Mouse (Mus musculus) embryonic fibroblast, embryonic 13.5 days (primary cell): Measurements from ENCODE around the gene Cobl. TPM values are rescaled to one million over a fixed set of nuclear protein-coding genes. Genes with fewer than 3 reads are reported as not detected.

Source experiments
- H3K27ac ChIP-seq: 2 replicates; pipeline ENCODE4 v1.5.1; 2012; ENCODE audit warnings: low read length, control low read depth, inconsistent platforms; ENCODE audit not compliant: insufficient read depth
- H3K4me1 ChIP-seq: 2 replicates; pipeline ENCODE4 v1.6.1; 2011; ENCODE audit warnings: low read length; ENCODE audit not compliant: control insufficient read depth, insufficient read depth
- H3K4me3 ChIP-seq: 2 replicates; pipeline ENCODE4 v1.5.1; 2011; ENCODE audit warnings: mild to moderate bottlenecking, control low read depth, low read length; ENCODE audit not compliant: insufficient read depth
- CTCF ChIP-seq: IDR thresholded peaks from 2 replicates; pipeline ENCODE4 v1.5.1; 2011; ENCODE audit warnings: mild to moderate bottlenecking, control low read depth, low read length, moderate library complexity, borderline replicate concordance; ENCODE audit not compliant: insufficient read depth
- POLR2A ChIP-seq: IDR thresholded peaks from 2 replicates; pipeline ENCODE4 v1.6.1; 2011; ENCODE audit warnings: low read depth, mild to moderate bottlenecking, control low read depth, low read length, moderate library complexity
- polyA plus RNA-seq: library from polyadenylated mRNA; stranded (reverse); fragments of >200 nt; gene quantifications from 2 replicates; pipeline ENCODE4 v1.2.4, GENCODE M21; 2011; ENCODE audit warnings: low read depth; ENCODE audit not compliant: missing spikeins, insufficient read length

The Cobl gene
- polyA plus RNA-seq, 1 experiment = 4.2 TPM

- Histone ChIP-seq H3K27ac (no peak overlapping the region), H3K4me1 (peaks cover 10% of the 10 kb centered on the region), H3K4me3 (no peak overlapping the region)
- TF ChIP-seq CTCF (no peak), POLR2A (no peak)
Observed at GRCm38 (mm10) chr11:12399903-12400302, 64.9 kb downstream of the Cobl start.

GRCm38 (mm10) chr11:12396196-12396595 lies 68.6 kb downstream of the Cobl start:
- H3K27ac ChIP-seq = no peak overlapping the region

GRCm38 (mm10) chr11:12394701-12395100 lies 70.1 kb downstream of the Cobl start:
- peaks cover 16% of the 10 kb centered on the region for H3K4me1 ChIP-seq
- no peak overlapping the region for H3K27ac ChIP-seq
- no peak overlapping the region for H3K4me3 ChIP-seq
- TF ChIP-seq POLR2A = no peak
- TF ChIP-seq CTCF = no peak

More at GRCm38 (mm10) chr11:12396196-12396595, 68.6 kb downstream of the Cobl start:
- no peak for TF ChIP-seq POLR2A
- TF ChIP-seq CTCF = no peak
- no peak overlapping the region for H3K4me3 ChIP-seq
- H3K4me1 ChIP-seq = peaks cover 14% of the 10 kb centered on the region

- Histone ChIP-seq H3K27ac (no peak overlapping the region), H3K4me1 (peaks cover 16% of the 10 kb centered on the region), H3K4me3 (no peak overlapping the region)
- TF ChIP-seq CTCF (no peak), POLR2A (no peak)
Observed at GRCm38 (mm10) chr11:12394151-12394550, 70.6 kb downstream of the Cobl start.

- no peak overlapping the region for H3K4me3 ChIP-seq
- H3K27ac ChIP-seq = no peak overlapping the region
- no peak for TF ChIP-seq CTCF
- no peak for TF ChIP-seq POLR2A
- H3K4me1 ChIP-seq = no peaks in the 10 kb centered on the region
Observed at GRCm38 (mm10) chr11:12384826-12385225, 79.9 kb downstream of the Cobl start.

GRCm38 (mm10) chr11:12382991-12383390 lies 81.8 kb downstream of the Cobl start:
- H3K27ac ChIP-seq = no peak overlapping the region
- no peak overlapping the region for H3K4me3 ChIP-seq
- H3K4me1 ChIP-seq = no peaks in the 10 kb centered on the region
- no peak for TF ChIP-seq POLR2A
- no peak for TF ChIP-seq CTCF

- H3K4me1 ChIP-seq = no peaks in the 10 kb centered on the region
- no peak overlapping the region for H3K4me3 ChIP-seq
- no peak for TF ChIP-seq POLR2A
- TF ChIP-seq CTCF = no peak
- no peak overlapping the region for H3K27ac ChIP-seq
Observed at GRCm38 (mm10) chr11:12381096-12381495, 83.7 kb downstream of the Cobl start.

- Histone ChIP-seq H3K4me3 (no peak overlapping the region), H3K27ac (no peak overlapping the region), H3K4me1 (no peaks in the 10 kb centered on the region)
- TF ChIP-seq POLR2A (no peak), CTCF (no peak)
Observed at GRCm38 (mm10) chr11:12376628-12377027, 88.1 kb downstream of the Cobl start.

GRCm38 (mm10) chr11:12373106-12374098 lies 91.4 kb downstream of the Cobl start:
- Histone ChIP-seq H3K27ac (no peak overlapping the region), H3K4me3 (no peak overlapping the region), H3K4me1 (no peaks in the 10 kb centered on the region)
- TF ChIP-seq CTCF (peak; percentile 90), POLR2A (no peak)

GRCm38 (mm10) chr11:12370957-12371356 lies 93.8 kb downstream of the Cobl start:
- TF ChIP-seq POLR2A (no peak), CTCF (no peak)
- Histone ChIP-seq H3K4me3 (no peak overlapping the region), H3K4me1 (no peaks in the 10 kb centered on the region), H3K27ac (no peak overlapping the region)
